Mouse (Mus musculus) hindbrain, embryonic 11.5 days (tissue): ENCODE measurements around the gene Gm20388. TPM values are rescaled to one million over a fixed set of nuclear protein-coding genes. Genes with fewer than 3 reads are reported as not detected.

Experiments used
- ATAC-seq: fragments of 200-750 bp; cut with Nextera tagmentation; 2 replicates; pipeline ENCODE4 v1.8.0; 2017; ENCODE audit warnings: mild to moderate bottlenecking, moderate TSS enrichment, moderate library complexity; ENCODE audit not compliant: low FRiP score
- DNase-seq: peaks from one replicate; pipeline ENCODE4 v3.0.0-alpha.2; 2015; ENCODE audit warnings: low spot score
- H3K27ac ChIP-seq: fragments of 300-500 bp; sonication (generic); 2 replicates; pipeline ENCODE4 v1.5.1; 2014; ENCODE audit warnings: mild to moderate bottlenecking, low read depth, low read length
- H3K27me3 ChIP-seq: fragments of 300-500 bp; sonication (generic); 2 replicates; pipeline ENCODE4 v1.6.1; 2014; ENCODE audit warnings: mild to moderate bottlenecking, low read length, moderate library complexity, mixed read lengths; ENCODE audit not compliant: control insufficient read depth, insufficient read depth
- H3K36me3 ChIP-seq: fragments of 300-500 bp; sonication (generic); 2 replicates; pipeline ENCODE4 v1.6.1; 2014; ENCODE audit warnings: mild to moderate bottlenecking, low read length, moderate library complexity, mixed read lengths; ENCODE audit not compliant: control insufficient read depth, insufficient read depth
- H3K4me1 ChIP-seq: fragments of 300-500 bp; sonication (generic); replicated peaks from 2 replicates; pipeline ENCODE4 v1.6.1; 2014; ENCODE audit warnings: low read length, mixed read lengths; ENCODE audit not compliant: control insufficient read depth, insufficient read depth
- H3K4me2 ChIP-seq: fragments of 300-500 bp; sonication (generic); replicated peaks from 2 replicates; pipeline ENCODE4 v1.6.1; 2014; ENCODE audit warnings: mild to moderate bottlenecking, low read depth, low read length
- H3K4me3 ChIP-seq: fragments of 300-500 bp; sonication (generic); 2 replicates; pipeline ENCODE4 v1.5.1; 2014; ENCODE audit warnings: low read depth, low read length
- H3K9ac ChIP-seq: fragments of 300-500 bp; sonication (generic); 2 replicates; pipeline ENCODE4 v1.6.1; 2014; ENCODE audit warnings: low read depth, low read length
- H3K9me3 ChIP-seq: fragments of 300-500 bp; sonication (generic); 2 replicates; pipeline ENCODE4 v1.6.1; 2016; ENCODE audit warnings: low read length; ENCODE audit not compliant: control insufficient read depth
- WGBS: fragments of 180-500 bp; shearing (Covaris S2); extraction: QIAGEN DNeasy Blood & Tissue Kit; methylation state at CpG from one replicate; pipeline ENCODE4 v1.1.7; 2014; 5-methylcytosine and 5-hydroxymethylcytosine counted together
- polyA plus RNA-seq: library from polyadenylated mRNA; unstranded; fragments of >200 nt; fragmentation: Nextera tagmentation; extraction: Ambion mirVana; gene quantifications from 2 replicates; pipeline ENCODE4 v1.2.1, GENCODE M21; 2014

Gm20388 gene
- polyA plus RNA-seq, 1 experiment from 2014 or later = 11.8 TPM

GRCm38 (mm10) chr8:122966638-122967037 is 3056.0 kb downstream of the Gm20388 start:
- Histone ChIP-seq H3K4me1 (no peaks in the 10 kb centered on the region; the same call in 1 of the 2 replicates), H3K4me3 (no peak overlapping the region), H3K36me3 (no peaks in the 10 kb centered on the region), H3K9me3 (no peaks in the 10 kb centered on the region), H3K27ac (no peak overlapping the region), H3K9ac (no peak overlapping the region), H3K27me3 (no peaks in the 10 kb centered on the region), H3K4me2 (no peak overlapping the region)
- ATAC-seq = no peak
- WGBS = 86% methylated on average over 3 of the region's 3 CpGs
- DNase-seq = no peak

GRCm38 (mm10) chr8:122968145-122968544 is 3057.5 kb downstream of the Gm20388 start:
- Histone ChIP-seq H3K9ac (no peak overlapping the region), H3K27ac (no peak overlapping the region), H3K4me1 (no peaks in the 10 kb centered on the region), H3K4me2 (no peak overlapping the region), H3K9me3 (no peaks in the 10 kb centered on the region), H3K27me3 (no peaks in the 10 kb centered on the region), H3K36me3 (no peaks in the 10 kb centered on the region), H3K4me3 (no peak overlapping the region)
- no peak for DNase-seq
- 92% methylated on average over 3 of the region's 3 CpGs for WGBS
- no peak for ATAC-seq

DNA sequence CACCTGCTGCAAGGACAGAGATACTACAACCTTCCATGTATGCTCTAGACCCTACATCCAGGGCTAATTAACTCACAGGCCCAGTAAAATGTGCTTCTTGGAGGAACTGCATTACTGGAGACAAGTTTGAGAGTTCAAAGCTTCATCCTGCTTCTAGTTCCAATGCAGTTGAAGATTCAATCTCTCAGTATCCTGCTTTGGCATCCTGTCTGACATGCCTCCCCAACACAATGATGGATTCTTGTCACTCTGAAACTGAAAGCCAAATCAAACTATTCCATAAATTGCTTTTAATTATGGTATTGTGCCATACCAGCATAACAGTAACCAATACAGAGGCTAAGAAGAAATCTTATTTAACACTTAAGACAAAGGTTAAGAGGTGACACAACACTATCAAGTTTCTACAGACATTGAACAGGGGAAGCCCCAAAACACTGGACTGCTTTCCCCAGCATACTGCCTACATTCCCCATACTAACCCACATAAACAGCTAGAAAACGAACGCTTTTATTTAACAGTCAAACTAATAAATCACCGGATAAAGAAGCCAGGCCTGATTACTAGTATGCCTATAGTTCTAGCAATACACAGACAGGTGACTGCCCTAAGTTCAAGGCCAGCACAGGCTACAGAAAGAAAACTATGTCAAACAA is 3059.5 kb downstream of the Gm20388 start:
- H3K4me3 ChIP-seq = no peak overlapping the region
- no peak for ATAC-seq
- no peak overlapping the region for H3K27ac ChIP-seq
- WGBS = 91% methylated on average over 3 of the region's 3 CpGs
- DNase-seq = no peak
- H3K9ac ChIP-seq = no peak overlapping the region
- H3K27me3 ChIP-seq = no peaks in the 10 kb centered on the region
- H3K9me3 ChIP-seq = no peaks in the 10 kb centered on the region
- no peak overlapping the region for H3K4me2 ChIP-seq
- H3K4me1 ChIP-seq = no peaks in the 10 kb centered on the region
- no peaks in the 10 kb centered on the region for H3K36me3 ChIP-seq

- no peaks in the 10 kb centered on the region for H3K36me3 ChIP-seq
- no peak overlapping the region for H3K4me2 ChIP-seq
- no peak for DNase-seq
- no peak overlapping the region for H3K4me3 ChIP-seq
- no peak overlapping the region for H3K27ac ChIP-seq
- no peak overlapping the region for H3K9ac ChIP-seq
- no peaks in the 10 kb centered on the region for H3K27me3 ChIP-seq
- no peaks in the 10 kb centered on the region for H3K9me3 ChIP-seq
- ATAC-seq = no peak
- 94% methylated on average over 4 of the region's 4 CpGs for WGBS
- H3K4me1 ChIP-seq = no peaks in the 10 kb centered on the region
Measured at GRCm38 (mm10) chr8:122976046-122976445, 3065.4 kb downstream of the Gm20388 start.

- no peaks in the 10 kb centered on the region for H3K36me3 ChIP-seq
- no peak overlapping the region for H3K4me3 ChIP-seq
- WGBS = 96% methylated on average over 3 of the region's 3 CpGs
- no peaks in the 10 kb centered on the region for H3K27me3 ChIP-seq
- H3K4me1 ChIP-seq = no peaks in the 10 kb centered on the region
- H3K9ac ChIP-seq = no peak overlapping the region
- ATAC-seq (no peak), DNase-seq (no peak)
- no peaks in the 10 kb centered on the region for H3K9me3 ChIP-seq
- H3K27ac ChIP-seq = no peak overlapping the region
- no peak overlapping the region for H3K4me2 ChIP-seq
Measured at GRCm38 (mm10) chr8:122979424-122979823, 3068.8 kb downstream of the Gm20388 start.

DNA sequence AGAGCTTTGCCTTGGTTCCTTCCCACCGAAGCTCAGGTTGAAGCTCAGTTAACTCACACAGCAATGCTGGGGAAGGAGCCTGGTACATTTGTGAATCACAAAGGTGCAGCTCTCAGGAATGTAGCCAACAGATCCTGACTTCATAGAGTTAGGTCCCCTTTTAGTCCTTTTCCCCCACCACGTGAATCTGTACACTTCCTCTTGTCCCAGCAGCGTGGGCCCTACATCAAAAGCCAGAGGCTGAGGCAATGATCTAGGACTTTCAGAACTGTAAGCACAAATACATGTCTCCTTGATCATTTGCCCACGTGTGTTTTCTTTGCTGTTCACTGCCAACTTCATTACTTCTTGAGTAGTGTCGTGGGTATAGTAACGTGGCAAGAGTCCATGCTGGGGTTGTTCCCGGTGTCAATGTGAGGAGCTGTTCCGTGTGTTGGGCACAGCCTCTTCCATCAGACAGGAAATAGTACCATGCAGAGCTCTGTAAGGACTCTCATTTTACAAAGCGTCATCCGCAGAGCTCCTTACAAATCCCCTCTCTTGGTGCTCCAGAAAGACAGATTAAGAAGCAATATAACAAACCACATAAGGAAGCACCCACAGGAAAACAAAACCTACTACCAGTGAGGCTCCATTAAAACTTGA is 3069.3 kb downstream of the Gm20388 start:
- Histone ChIP-seq H3K9me3 (no peaks in the 10 kb centered on the region), H3K27me3 (no peaks in the 10 kb centered on the region), H3K27ac (no peak overlapping the region), H3K4me2 (no peak overlapping the region), H3K4me3 (no peak overlapping the region), H3K4me1 (no peaks in the 10 kb centered on the region), H3K9ac (no peak overlapping the region), H3K36me3 (no peaks in the 10 kb centered on the region)
- 81% methylated on average over 10 of the region's 10 CpGs for WGBS
- DNase-seq (no peak), ATAC-seq (no peak)

DNA sequence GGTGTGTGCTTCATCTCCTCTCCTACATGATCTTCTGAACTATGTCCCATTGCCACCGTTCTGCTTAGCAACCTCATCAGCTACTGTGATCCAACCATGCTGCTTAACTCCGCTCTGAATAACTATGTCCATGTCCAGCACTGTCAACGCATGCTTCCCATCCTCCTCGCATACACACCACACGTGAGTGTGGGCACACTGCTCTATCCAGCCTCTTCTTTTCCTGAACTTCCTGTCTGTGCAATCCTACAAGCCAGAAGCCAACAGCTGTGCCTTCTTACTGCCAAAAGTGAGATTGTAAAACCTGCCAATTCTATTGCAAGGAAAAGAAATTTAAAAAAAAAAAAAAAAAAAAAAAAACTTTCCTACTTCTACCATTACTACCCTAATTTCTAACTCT is 3071.0 kb downstream of the Gm20388 start:
- Histone ChIP-seq H3K9me3 (no peaks in the 10 kb centered on the region), H3K4me3 (no peak overlapping the region), H3K36me3 (no peaks in the 10 kb centered on the region), H3K27ac (no peak overlapping the region), H3K27me3 (no peaks in the 10 kb centered on the region), H3K9ac (no peak overlapping the region), H3K4me2 (no peak overlapping the region), H3K4me1 (no peaks in the 10 kb centered on the region)
- 89% methylated on average over 5 of the region's 5 CpGs for WGBS
- no peak for DNase-seq
- no peak for ATAC-seq

GRCm38 (mm10) chr8:122983178-122983942 is 3072.7 kb downstream of the Gm20388 start:
- no peaks in the 10 kb centered on the region for H3K9me3 ChIP-seq
- no peaks in the 10 kb centered on the region for H3K36me3 ChIP-seq
- 92% methylated on average over 19 of the region's 19 CpGs for WGBS
- DNase-seq (no peak), ATAC-seq (no peak)
- no peak overlapping the region for H3K9ac ChIP-seq
- no peak overlapping the region for H3K4me3 ChIP-seq
- no peaks in the 10 kb centered on the region for H3K27me3 ChIP-seq
- H3K4me1 ChIP-seq = no peaks in the 10 kb centered on the region
- H3K4me2 ChIP-seq = no peak overlapping the region
- H3K27ac ChIP-seq = no peak overlapping the region
